Mouse (Mus musculus) forelimb bud, embryonic 11.5 days (tissue): ENCODE results near the gene Ass1.

ENCODE experiments used
- DNase-seq: peaks from one replicate; pipeline ENCODE4 v3.0.0-alpha.2; 2012; ENCODE audit warnings: low read depth, low spot score

The Ass1 gene

GRCm38 (mm10) chr2:31489166-31489565, 19.2 kb downstream of the Ass1 start:
- DNase-seq = no peak

GRCm38 (mm10) chr2:31490556-31490955, 20.5 kb downstream of the Ass1 start:
- DNase-seq = no peak

GRCm38 (mm10) chr2:31492308-31492707, 22.3 kb downstream of the Ass1 start:
- DNase-seq = no peak

- DNase-seq = no peak
These were observed 23.2 kb downstream of the Ass1 start for GRCm38 (mm10) chr2:31493243-31493642.

- no peak for DNase-seq
These were observed 24.3 kb downstream of the Ass1 start for GRCm38 (mm10) chr2:31494315-31494714.

- no peak for DNase-seq
These were observed 25.1 kb downstream of the Ass1 start for GRCm38 (mm10) chr2:31495046-31495476.

GRCm38 (mm10) chr2:31496141-31496540, 26.1 kb downstream of the Ass1 start:
- no peak for DNase-seq

GRCm38 (mm10) chr2:31497113-31497512, 27.1 kb downstream of the Ass1 start:
- no peak for DNase-seq

GRCm38 (mm10) chr2:31497635-31498034, 27.6 kb downstream of the Ass1 start:
- no peak for DNase-seq

- no peak for DNase-seq
These were observed 29.6 kb downstream of the Ass1 start for GRCm38 (mm10) chr2:31499327-31500291.

GRCm38 (mm10) chr2:31500292-31501204, 30.5 kb downstream of the Ass1 start:
- no peak for DNase-seq

- no peak for DNase-seq
These were observed 31.6 kb downstream of the Ass1 start for GRCm38 (mm10) chr2:31501448-31502130.

- no peak for DNase-seq
These were observed 32.9 kb downstream of the Ass1 start for GRCm38 (mm10) chr2:31502616-31503522.

GRCm38 (mm10) chr2:31505472-31505871, 35.5 kb downstream of the Ass1 start:
- DNase-seq = no peak

- no peak for DNase-seq
These were observed 38.8 kb downstream of the Ass1 start for GRCm38 (mm10) chr2:31508851-31509250.

GRCm38 (mm10) chr2:31511316-31511715, 41.3 kb downstream of the Ass1 start:
- DNase-seq = no peak

- no peak for DNase-seq
These were observed 46.5 kb downstream of the Ass1 start for GRCm38 (mm10) chr2:31516557-31516956.

GRCm38 (mm10) chr2:31521800-31522335, 51.9 kb downstream of the Ass1 start:
- DNase-seq = no peak

GRCm38 (mm10) chr2:31524641-31525040, 54.6 kb downstream of the Ass1 start:
- DNase-seq = no peak

- DNase-seq = no peak
These were observed 55.8 kb downstream of the Ass1 start for GRCm38 (mm10) chr2:31525778-31526177.
